Mouse (Mus musculus): ENCODE measurements around the gene Prg3. TPM values are rescaled to one million over a fixed set of nuclear protein-coding genes. Genes with fewer than 3 reads are reported as not detected.

Prg3 gene
- polyA plus RNA-seq (2016; fragmentation: Nextera tagmentation; extraction: Ambion mirVana) = not detected in 2 replicates

- no peak within 1 kb of the TSS for H3K4me2 ChIP-seq (replicated peaks)
- no peak within 1 kb of the TSS for H3K27ac ChIP-seq
- WGBS = 67% methylated on average over 1 of the region's 1 CpGs
- H3K4me1 ChIP-seq = no peaks in the 10 kb centered on the region
- H3K4me3 ChIP-seq = no peak within 1 kb of the TSS
- H3K9ac ChIP-seq = no peak within 1 kb of the TSS
- H3K27me3 ChIP-seq = no peaks in the 10 kb centered on the region
- no peaks in the 10 kb centered on the region for H3K9me3 ChIP-seq (replicated peaks)
- no peaks in the 10 kb centered on the region for H3K36me3 ChIP-seq
- no peak for ATAC-seq (ENCODE audit: low FRiP score)
Measured at GRCm38 (mm10) chr2:84987930-84988329, at the start of gene Prg3. Prg3 (plus strand) TSS chr2:84988215.

- Histone ChIP-seq H3K4me2 (replicated peaks) (peak overlapping the region; percentile 56; the same call in 1 of the 2 replicates), H3K4me3 (no peak overlapping the region), H3K27me3 (no peaks in the 10 kb centered on the region), H3K4me1 (peaks cover 3% of the 10 kb centered on the region; the same call in 1 of the 2 replicates), H3K27ac (no peak overlapping the region; the same call in 1 of the 2 replicates), H3K9ac (no peak overlapping the region), H3K9me3 (replicated peaks) (no peaks in the 10 kb centered on the region), H3K36me3 (no peaks in the 10 kb centered on the region)
- ATAC-seq (ENCODE audit: low FRiP score) = no peak
- 84% methylated on average over 5 of the region's 5 CpGs for WGBS
Measured at GRCm38 (mm10) chr2:84938249-84938946, 49.6 kb upstream of the Prg3 start.

- Histone ChIP-seq H3K27ac (no peak overlapping the region), H3K4me3 (no peak overlapping the region), H3K4me1 (peaks cover 3% of the 10 kb centered on the region; the same call in 1 of the 2 replicates), H3K9ac (no peak overlapping the region), H3K4me2 (replicated peaks) (no peak overlapping the region), H3K36me3 (no peaks in the 10 kb centered on the region), H3K27me3 (no peaks in the 10 kb centered on the region), H3K9me3 (replicated peaks) (no peaks in the 10 kb centered on the region)
- 91% methylated on average over 3 of the region's 3 CpGs for WGBS
- no peak for ATAC-seq (ENCODE audit: low FRiP score)
Measured at GRCm38 (mm10) chr2:84939306-84939705, 48.7 kb upstream of the Prg3 start.

- 93% methylated on average over 6 of the region's 6 CpGs for WGBS
Measured at GRCm38 (mm10) chr2:84939711-84940110, 48.3 kb upstream of the Prg3 start.

GRCm38 (mm10) chr2:84941332-84941731 lies 46.7 kb upstream of the Prg3 start:
- WGBS = 90% methylated on average over 2 of the region's 2 CpGs
- H3K27ac ChIP-seq = no peak overlapping the region
- H3K4me3 ChIP-seq = no peak overlapping the region
- no peaks in the 10 kb centered on the region for H3K9me3 ChIP-seq (replicated peaks)
- no peak for ATAC-seq (ENCODE audit: low FRiP score)
- H3K27me3 ChIP-seq = no peaks in the 10 kb centered on the region
- no peak overlapping the region for H3K9ac ChIP-seq
- H3K4me2 ChIP-seq (replicated peaks) = no peak overlapping the region
- H3K36me3 ChIP-seq = no peaks in the 10 kb centered on the region
- H3K4me1 ChIP-seq = peaks cover 3% of the 10 kb centered on the region; the same call in 1 of the 2 replicates

More at GRCm38 (mm10) chr2:84939711-84940110, 48.3 kb upstream of the Prg3 start:
- Histone ChIP-seq H3K4me2 (replicated peaks) (no peak overlapping the region), H3K4me3 (no peak overlapping the region), H3K36me3 (no peaks in the 10 kb centered on the region), H3K27ac (no peak overlapping the region), H3K4me1 (peaks cover 3% of the 10 kb centered on the region; the same call in 1 of the 2 replicates), H3K9ac (no peak overlapping the region), H3K27me3 (no peaks in the 10 kb centered on the region), H3K9me3 (replicated peaks) (no peaks in the 10 kb centered on the region)
- ATAC-seq (ENCODE audit: low FRiP score) = no peak

- Histone ChIP-seq H3K36me3 (no peaks in the 10 kb centered on the region), H3K27me3 (no peaks in the 10 kb centered on the region), H3K27ac (no peak overlapping the region), H3K4me3 (no peak overlapping the region), H3K9me3 (replicated peaks) (no peaks in the 10 kb centered on the region), H3K4me1 (no peaks in the 10 kb centered on the region), H3K4me2 (replicated peaks) (no peak overlapping the region), H3K9ac (no peak overlapping the region)
- no peak for ATAC-seq (ENCODE audit: low FRiP score)
- WGBS = 93% methylated on average over 4 of the region's 4 CpGs
Measured at GRCm38 (mm10) chr2:84941795-84942194, 46.2 kb upstream of the Prg3 start.

GRCm38 (mm10) chr2:84947154-84947771 lies 40.8 kb upstream of the Prg3 start:
- Histone ChIP-seq H3K27me3 (no peaks in the 10 kb centered on the region), H3K27ac (no peak overlapping the region), H3K9me3 (replicated peaks) (no peaks in the 10 kb centered on the region), H3K36me3 (no peaks in the 10 kb centered on the region), H3K9ac (no peak overlapping the region), H3K4me1 (no peaks in the 10 kb centered on the region), H3K4me2 (replicated peaks) (no peak overlapping the region), H3K4me3 (no peak overlapping the region)
- WGBS = 89% methylated on average over 3 of the region's 3 CpGs
- no peak for ATAC-seq (ENCODE audit: low FRiP score)

GRCm38 (mm10) chr2:84948252-84948651 lies 39.8 kb upstream of the Prg3 start:
- ATAC-seq (ENCODE audit: low FRiP score) = no peak
- no peak overlapping the region for H3K27ac ChIP-seq
- 87% methylated on average over 7 of the region's 7 CpGs for WGBS

GRCm38 (mm10) chr2:84948721-84949120 lies 39.3 kb upstream of the Prg3 start:
- no peaks in the 10 kb centered on the region for H3K27me3 ChIP-seq
- H3K9ac ChIP-seq = no peak overlapping the region
- no peaks in the 10 kb centered on the region for H3K36me3 ChIP-seq
- no peak overlapping the region for H3K4me2 ChIP-seq (replicated peaks)
- no peaks in the 10 kb centered on the region for H3K9me3 ChIP-seq (replicated peaks)
- H3K4me3 ChIP-seq = no peak overlapping the region
- no peak overlapping the region for H3K27ac ChIP-seq
- no peaks in the 10 kb centered on the region for H3K4me1 ChIP-seq
- 93% methylated on average over 2 of the region's 2 CpGs for WGBS
- ATAC-seq (ENCODE audit: low FRiP score) = no peak

More at GRCm38 (mm10) chr2:84948252-84948651, 39.8 kb upstream of the Prg3 start:
- Histone ChIP-seq H3K4me2 (replicated peaks) (no peak overlapping the region), H3K9ac (no peak overlapping the region), H3K4me1 (no peaks in the 10 kb centered on the region), H3K27me3 (no peaks in the 10 kb centered on the region), H3K4me3 (no peak overlapping the region), H3K36me3 (no peaks in the 10 kb centered on the region), H3K9me3 (replicated peaks) (no peaks in the 10 kb centered on the region)

- WGBS = 95% methylated on average over 8 of the region's 8 CpGs
- H3K36me3 ChIP-seq = no peaks in the 10 kb centered on the region
- H3K27ac ChIP-seq = no peak overlapping the region
- H3K4me1 ChIP-seq = no peaks in the 10 kb centered on the region
- no peak overlapping the region for H3K9ac ChIP-seq
- ATAC-seq (ENCODE audit: low FRiP score) = no peak
- H3K4me3 ChIP-seq = no peak overlapping the region
- no peak overlapping the region for H3K4me2 ChIP-seq (replicated peaks)
- H3K27me3 ChIP-seq = no peaks in the 10 kb centered on the region
- H3K9me3 ChIP-seq (replicated peaks) = no peaks in the 10 kb centered on the region
Measured at GRCm38 (mm10) chr2:84951027-84951426, 37.0 kb upstream of the Prg3 start.

- no peaks in the 10 kb centered on the region for H3K4me1 ChIP-seq
- H3K27ac ChIP-seq = no peak overlapping the region
- H3K4me3 ChIP-seq = no peak overlapping the region
- no peak for ATAC-seq (ENCODE audit: low FRiP score)
- H3K36me3 ChIP-seq = no peaks in the 10 kb centered on the region
- H3K9ac ChIP-seq = no peak overlapping the region
- WGBS = 97% methylated on average over 1 of the region's 1 CpGs
- H3K27me3 ChIP-seq = no peaks in the 10 kb centered on the region
- no peak overlapping the region for H3K4me2 ChIP-seq (replicated peaks)
- no peaks in the 10 kb centered on the region for H3K9me3 ChIP-seq (replicated peaks)
Measured at GRCm38 (mm10) chr2:84952251-84952650, 35.8 kb upstream of the Prg3 start.

GRCm38 (mm10) chr2:84952693-84953092 lies 35.3 kb upstream of the Prg3 start:
- H3K36me3 ChIP-seq = no peaks in the 10 kb centered on the region
- no peak overlapping the region for H3K9ac ChIP-seq
- no peaks in the 10 kb centered on the region for H3K4me1 ChIP-seq
- no peaks in the 10 kb centered on the region for H3K9me3 ChIP-seq (replicated peaks)
- no peak for ATAC-seq (ENCODE audit: low FRiP score)
- WGBS = 84% methylated on average over 4 of the region's 4 CpGs
- no peak overlapping the region for H3K27ac ChIP-seq
- no peak overlapping the region for H3K4me2 ChIP-seq (replicated peaks)
- H3K4me3 ChIP-seq = no peak overlapping the region
- H3K27me3 ChIP-seq = no peaks in the 10 kb centered on the region

- H3K36me3 ChIP-seq = no peaks in the 10 kb centered on the region
- H3K4me1 ChIP-seq = no peaks in the 10 kb centered on the region
- WGBS = 91% methylated on average over 9 of the region's 9 CpGs
- H3K9me3 ChIP-seq (replicated peaks) = no peaks in the 10 kb centered on the region
- no peaks in the 10 kb centered on the region for H3K27me3 ChIP-seq
- no peak overlapping the region for H3K27ac ChIP-seq
- no peak for ATAC-seq (ENCODE audit: low FRiP score)
- H3K4me3 ChIP-seq = no peak overlapping the region
- no peak overlapping the region for H3K9ac ChIP-seq
- H3K4me2 ChIP-seq (replicated peaks) = no peak overlapping the region
Measured at GRCm38 (mm10) chr2:84955435-84955834, 32.6 kb upstream of the Prg3 start.

Data from hindbrain, embryonic 12.5 days (tissue).